Mouse (Mus musculus): ENCODE data around the gene Atxn2.
A peak's percentile ranks its signal among the peaks of the same experiment; 100 is the strongest.

Atxn2 gene

GRCm38 (mm10) chr5:121817551-121817950 is 106.4 kb downstream of the Atxn2 start:
- peak in 1 of 2 experiments; percentile 30 for DNase-seq

DNA sequence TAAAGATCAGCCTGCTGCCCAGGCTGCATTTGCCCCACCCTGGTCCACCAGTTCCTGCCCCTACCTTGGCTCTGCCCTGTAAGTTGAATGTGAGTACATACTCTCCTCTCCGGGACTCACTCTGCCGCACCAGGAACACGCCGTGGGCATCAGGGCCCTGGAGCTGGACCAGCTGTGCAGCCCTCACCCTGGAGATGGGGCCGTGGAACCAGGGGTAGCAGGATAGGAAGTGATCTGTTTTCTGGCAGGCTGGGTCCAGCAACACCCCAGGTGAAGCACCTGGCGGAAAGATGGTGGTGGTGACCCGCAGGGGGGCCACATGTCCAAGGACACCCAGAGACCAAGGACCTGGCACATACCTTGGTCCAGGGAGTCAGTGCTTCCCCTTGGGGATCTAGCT is 107.3 kb downstream of the Atxn2 start:
- DNase-seq = peak in 1 of 2 experiments; percentile 18

GRCm38 (mm10) chr5:121818862-121819261 is 107.7 kb downstream of the Atxn2 start:
- DNase-seq = no peak

GRCm38 (mm10) chr5:121819559-121819958 is 108.4 kb downstream of the Atxn2 start:
- DNase-seq = peak in 1 of 2 experiments; percentile 5

DNA sequence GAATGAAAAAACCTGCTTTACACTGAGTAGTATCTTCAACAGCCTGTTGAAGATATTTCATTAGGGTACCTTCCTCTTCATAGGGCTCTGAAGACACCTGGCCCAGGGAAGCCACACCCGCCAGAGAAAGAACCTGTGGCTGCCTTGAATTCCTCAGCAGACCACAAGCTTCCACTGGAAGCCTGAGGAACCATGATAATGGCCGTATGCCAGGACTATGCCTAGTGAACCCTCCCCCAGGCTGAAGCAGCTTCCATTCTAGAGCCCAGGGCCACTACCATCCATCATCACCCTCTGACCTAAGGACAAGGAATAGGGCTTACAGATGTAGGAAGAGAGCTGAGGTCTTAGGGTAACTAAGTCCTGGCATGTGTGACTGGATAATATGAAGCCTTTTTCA is 109.0 kb downstream of the Atxn2 start:
- peak in 1 of 2 experiments; percentile 7 for DNase-seq

- DNase-seq = no peak
These were observed 109.5 kb downstream of the Atxn2 start for GRCm38 (mm10) chr5:121820657-121821056.

DNA sequence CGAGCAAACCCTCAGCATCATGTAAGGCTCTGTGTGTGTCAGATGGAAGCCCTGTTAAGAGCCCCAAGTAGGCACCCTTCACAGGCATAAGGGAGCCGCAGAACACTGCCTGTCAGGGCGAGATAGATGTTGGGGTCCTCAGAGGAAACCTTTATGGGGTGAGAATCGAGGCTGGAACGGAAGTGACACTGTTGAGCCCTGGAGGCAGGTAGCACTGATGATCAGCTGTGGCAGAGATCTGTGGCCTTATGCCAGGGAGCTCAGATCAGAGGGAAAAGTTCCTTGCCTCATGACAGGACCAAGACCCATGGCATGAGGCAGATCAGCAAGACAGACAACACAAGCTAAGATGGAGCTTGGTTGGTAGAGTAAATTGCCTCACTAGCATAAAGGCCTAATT is 110.0 kb downstream of the Atxn2 start:
- DNase-seq = peak; percentile 24 to 42

GRCm38 (mm10) chr5:121821552-121821951 is 110.4 kb downstream of the Atxn2 start:
- peak; percentile 55 to 69 for DNase-seq

DNA sequence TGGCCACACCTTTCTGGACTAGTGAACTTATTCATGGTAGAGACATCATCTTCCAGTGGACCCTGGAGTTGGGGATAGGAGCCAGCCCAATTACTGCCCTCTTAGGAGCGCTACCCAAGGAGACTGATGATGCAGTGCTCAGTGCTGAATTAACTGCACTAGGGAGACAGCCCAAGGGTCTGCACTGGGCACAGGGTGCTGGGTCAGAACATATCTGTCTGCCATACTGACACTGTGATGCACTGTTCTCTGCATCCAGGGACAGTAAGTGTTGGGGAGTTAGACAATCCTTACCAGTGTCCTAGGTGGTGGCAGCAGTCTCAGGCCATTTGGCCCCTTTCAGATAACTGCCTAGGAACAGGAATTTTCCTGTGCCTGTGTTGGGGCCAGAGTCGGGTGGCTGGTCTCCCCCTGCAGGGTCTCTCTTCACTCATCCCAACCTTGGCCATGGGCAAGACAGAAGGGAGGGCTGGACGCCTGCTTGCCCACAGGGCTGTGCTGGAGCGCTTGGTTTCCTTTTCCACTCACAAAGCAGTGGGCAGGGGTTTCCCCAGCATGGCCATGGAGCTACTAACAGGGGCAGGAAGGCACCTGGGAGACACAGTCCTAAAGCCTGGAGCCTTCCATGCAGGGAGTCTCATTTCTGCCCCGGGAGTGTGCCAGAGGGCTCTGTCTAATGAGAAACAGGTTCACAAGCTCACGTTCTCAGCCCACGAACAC is 111.8 kb downstream of the Atxn2 start:
- peak; percentile 28 to 32 for DNase-seq

DNA sequence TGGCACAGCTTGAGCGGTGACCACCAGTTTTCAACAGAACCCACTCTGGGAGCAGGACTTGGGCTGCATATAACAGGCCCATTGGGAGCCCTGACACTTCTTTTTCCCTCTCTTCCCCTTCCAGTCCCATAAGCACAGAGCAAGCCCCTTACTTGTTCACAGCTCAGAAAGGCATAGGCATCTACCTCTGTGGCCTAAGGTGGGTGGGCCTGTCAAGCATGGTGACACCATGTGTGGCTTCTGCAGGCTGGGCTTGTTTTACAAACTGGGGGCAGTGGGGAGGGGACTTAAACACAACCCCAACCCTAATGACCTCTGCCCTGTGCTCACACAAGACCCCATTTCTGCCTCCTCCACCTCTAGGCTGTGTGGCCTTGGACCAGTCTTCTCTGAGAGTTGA is 112.5 kb downstream of the Atxn2 start:
- DNase-seq = peak in 1 of 2 experiments; percentile 12

- DNase-seq = peak; percentile 28 to 38
These were observed 113.0 kb downstream of the Atxn2 start for GRCm38 (mm10) chr5:121824121-121824520.

DNA sequence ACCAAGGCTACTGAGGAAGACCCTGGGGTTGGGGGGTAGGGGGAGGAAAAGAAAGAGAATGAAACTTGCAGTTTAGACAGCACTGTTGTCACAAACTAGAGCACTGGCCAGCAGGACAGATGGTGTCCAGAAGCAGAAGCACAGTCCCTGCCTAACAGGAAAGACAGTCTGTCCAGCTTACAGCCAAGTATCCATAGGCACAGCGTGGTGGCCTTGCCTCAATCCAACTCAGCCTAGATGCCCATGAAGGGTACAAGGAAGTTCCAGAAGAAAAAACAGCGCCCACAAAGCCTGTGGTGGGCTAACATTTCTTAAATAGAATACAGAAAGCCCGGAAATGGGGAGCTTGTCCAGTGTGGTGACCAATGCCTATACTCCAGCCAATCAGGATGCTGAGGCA is 114.5 kb downstream of the Atxn2 start:
- DNase-seq = peak; percentile 63 to 64

DNA sequence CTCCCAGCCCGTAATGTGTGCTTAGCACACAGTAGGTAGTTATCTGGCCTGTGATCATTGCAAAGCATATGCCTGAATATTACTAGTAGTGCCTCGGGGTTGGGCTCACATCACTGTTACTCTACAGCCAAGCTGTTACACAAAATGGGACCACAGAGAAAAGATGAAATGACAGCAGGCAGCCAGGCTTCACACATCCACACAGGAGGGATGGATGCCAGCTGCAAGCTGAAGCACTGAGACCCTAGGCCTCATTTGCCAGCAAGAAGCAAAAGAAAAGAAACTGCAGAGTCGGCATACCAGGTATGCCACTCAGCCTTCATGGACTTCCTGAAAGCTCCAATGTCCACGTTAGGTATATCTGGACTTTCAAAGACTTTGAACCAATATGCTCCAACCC is 116.7 kb downstream of the Atxn2 start:
- no peak for DNase-seq

GRCm38 (mm10) chr5:121828491-121829432 is 117.6 kb downstream of the Atxn2 start:
- DNase-seq = peak; percentile 83 to 86

GRCm38 (mm10) chr5:121831002-121831601 is 120.0 kb downstream of the Atxn2 start:
- DNase-seq = no peak

DNA sequence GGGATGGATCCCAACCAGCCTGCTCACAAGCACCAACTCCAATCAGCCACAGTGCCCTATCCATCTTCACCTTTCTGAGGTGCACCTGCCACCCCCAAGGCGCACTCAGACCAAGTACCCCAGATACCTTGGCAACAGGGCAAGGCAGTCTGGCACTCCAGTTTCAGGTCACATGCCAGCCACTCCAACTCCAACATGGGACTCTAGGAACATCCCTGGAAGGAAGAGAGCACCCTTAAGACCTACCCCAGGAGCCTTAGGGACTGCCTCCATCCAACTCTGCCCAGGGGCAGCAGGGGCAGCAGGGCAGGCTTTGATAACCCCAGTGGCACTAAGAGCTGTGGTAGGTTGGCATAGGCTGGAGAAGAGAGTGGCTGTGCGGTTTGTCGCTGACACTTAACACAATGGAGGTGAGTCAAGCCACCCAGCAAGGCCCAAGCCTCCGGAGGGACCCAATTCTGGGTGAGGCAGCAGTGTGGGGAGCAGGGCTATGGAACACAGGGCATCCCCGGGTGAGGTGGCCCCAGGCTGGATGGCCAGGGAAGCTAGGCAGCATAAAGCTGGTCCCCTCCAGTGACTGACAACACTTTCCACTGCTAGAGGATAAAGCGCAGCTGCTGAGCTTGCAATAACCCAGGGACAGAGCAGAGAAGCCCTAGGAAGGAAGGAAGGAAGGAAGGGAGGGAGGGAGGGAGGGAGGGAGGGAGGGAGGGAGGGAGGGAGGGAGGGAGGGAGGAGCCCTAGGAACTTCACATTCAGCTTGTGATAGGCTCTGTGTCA is 121.4 kb downstream of the Atxn2 start:
- no peak for DNase-seq

- no peak for DNase-seq
These were observed 122.0 kb downstream of the Atxn2 start for GRCm38 (mm10) chr5:121833159-121833558.

DNA sequence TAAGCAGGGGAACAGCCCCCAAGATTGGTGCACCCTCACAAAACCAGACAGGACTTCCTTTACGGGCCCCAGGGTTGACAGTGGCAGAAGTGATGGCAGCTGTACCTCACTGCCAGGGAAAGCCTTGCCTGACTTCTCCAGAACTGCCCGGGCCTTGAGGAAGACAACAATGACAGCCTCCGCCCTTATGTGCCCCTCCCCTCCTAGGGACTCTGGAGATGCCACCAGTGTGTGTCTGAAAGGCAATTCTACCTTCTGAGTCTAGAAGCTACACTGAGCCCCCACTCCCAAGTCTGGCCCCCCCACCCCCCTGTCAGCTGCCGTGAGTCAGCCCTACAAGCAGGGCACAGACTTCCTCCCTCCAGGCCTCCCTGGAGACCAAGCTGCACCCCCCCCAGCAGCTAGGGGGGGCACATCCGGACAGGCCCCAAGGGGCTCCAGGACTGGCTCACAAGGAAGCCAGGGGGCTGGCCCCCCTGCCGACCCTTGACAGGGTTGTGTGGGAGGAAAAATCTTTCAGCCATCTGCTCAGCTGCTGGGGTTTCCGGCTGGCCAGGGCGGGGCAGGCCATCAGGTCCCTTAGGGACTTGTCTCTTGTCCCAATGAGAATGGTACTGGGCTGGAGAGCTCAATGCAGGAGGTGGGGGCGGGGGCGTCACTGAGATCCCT is 122.6 kb downstream of the Atxn2 start:
- DNase-seq = peak; percentile 63 to 70

GRCm38 (mm10) chr5:121834241-121834606 is 123.1 kb downstream of the Atxn2 start:
- no peak for DNase-seq

GRCm38 (mm10) chr5:121834991-121835747 is 124.0 kb downstream of the Atxn2 start:
- DNase-seq = peak in 1 of 2 experiments; percentile 33

Data from cerebellum, postnatal 25 days (tissue).